Mouse (Mus musculus) lung, embryonic 14.5 days (tissue): ENCODE results near the gene Plscr2. TPM values are rescaled to one million over a fixed set of nuclear protein-coding genes. Genes with fewer than 3 reads are reported as not detected.

ENCODE experiments used
- ATAC-seq: fragments of 200-750 bp; cut with Nextera tagmentation; 2 replicates; pipeline ENCODE4 v1.8.0; 2017; ENCODE audit warnings: mild to moderate bottlenecking, moderate TSS enrichment, moderate library complexity; ENCODE audit not compliant: insufficient read depth
- DNase-seq: peaks from one replicate; pipeline ENCODE4 v3.0.0-alpha.2; 2015
- H3K27ac ChIP-seq: fragments of 300-500 bp; sonication (generic); 2 replicates; pipeline ENCODE4 v1.5.1; 2014; ENCODE audit warnings: low read depth, mild to moderate bottlenecking, moderate library complexity
- H3K27me3 ChIP-seq: fragments of 300-500 bp; sonication (generic); 2 replicates; pipeline ENCODE4 v1.6.1; 2014; ENCODE audit warnings: low read length, control low read depth; ENCODE audit not compliant: insufficient read depth
- H3K36me3 ChIP-seq: fragments of 300-500 bp; sonication (generic); 2 replicates; pipeline ENCODE4 v1.6.1; 2014; ENCODE audit warnings: control low read depth; ENCODE audit not compliant: insufficient read depth
- H3K4me1 ChIP-seq: fragments of 300-500 bp; sonication (generic); 2 replicates; pipeline ENCODE4 v1.6.1; 2014; ENCODE audit warnings: antibody characterized with exemption, control low read depth; ENCODE audit not compliant: insufficient read depth
- H3K4me2 ChIP-seq: fragments of 300-500 bp; sonication (generic); 2 replicates; pipeline ENCODE4 v1.6.1; 2014; ENCODE audit warnings: mild to moderate bottlenecking
- H3K4me3 ChIP-seq: fragments of 300-500 bp; sonication (generic); 2 replicates; pipeline ENCODE4 v1.5.1; 2014; ENCODE audit warnings: low read depth, low read length
- H3K9ac ChIP-seq: fragments of 300-500 bp; sonication (generic); 2 replicates; pipeline ENCODE4 v1.6.1; 2014
- H3K9me3 ChIP-seq: fragments of 300-500 bp; sonication (generic); 2 replicates; pipeline ENCODE4 v1.6.1; 2016; ENCODE audit warnings: low read depth, low read length, control low read depth
- CTCF ChIP-seq: IDR thresholded peaks from 2 replicates; pipeline ENCODE4 v1.5.1; 2016; ENCODE audit warnings: antibody characterized with exemption, low read depth
- WGBS: fragments of 180-500 bp; shearing (Covaris S2); extraction: QIAGEN DNeasy Blood & Tissue Kit; methylation state at CpG from one replicate; pipeline ENCODE4 v1.1.7; 2014; 5-methylcytosine and 5-hydroxymethylcytosine counted together
- microRNA-seq: library from miRNA; unstranded; fragments of <30 nt; microRNA quantifications from one replicate; pipeline ENCODE4, GENCODE M21; 2016; ENCODE audit warnings: borderline number of aligned reads
- polyA plus RNA-seq: library from polyadenylated mRNA; unstranded; fragments of >200 nt; fragmentation: Nextera tagmentation; extraction: Ambion mirVana; gene quantifications from 2 replicates; pipeline ENCODE4 v1.2.1, GENCODE M21; 2014

The Plscr2 gene
- polyA plus RNA-seq, 1 experiment from 2014 or later, result 2.0 TPM

DNA sequence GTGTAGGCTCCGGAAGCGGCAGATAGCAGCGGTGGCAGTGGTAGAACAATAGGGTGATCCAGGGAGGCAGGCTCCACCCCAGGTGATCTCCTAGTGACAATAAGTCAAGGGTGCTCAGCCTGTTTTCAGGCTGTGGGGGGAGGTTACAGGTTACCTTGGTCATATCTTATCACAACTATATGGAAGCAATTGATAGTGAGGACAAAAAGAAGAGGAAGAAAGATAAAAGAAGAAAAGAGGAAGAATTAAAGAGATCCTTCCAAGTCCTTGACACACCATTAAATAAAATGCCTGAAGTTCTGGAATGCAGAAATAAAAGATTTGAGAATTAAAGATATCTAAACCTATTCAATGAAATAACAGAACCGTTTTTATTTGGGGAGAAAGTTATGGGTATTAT, 51.4 kb downstream of the Plscr2 start:
- ATAC-seq (no peak), DNase-seq (no peak)
- H3K27me3 ChIP-seq, result no peaks in the 10 kb centered on the region
- no peaks in the 10 kb centered on the region for H3K36me3 ChIP-seq
- H3K4me2 ChIP-seq, result no peak overlapping the region
- no peak overlapping the region for H3K9ac ChIP-seq
- H3K9me3 ChIP-seq, result no peaks in the 10 kb centered on the region
- WGBS, result 85% methylated on average over 4 of the region's 4 CpGs
- no peaks in the 10 kb centered on the region for H3K4me1 ChIP-seq
- no peak overlapping the region for H3K27ac ChIP-seq
- H3K4me3 ChIP-seq, result no peak overlapping the region
- TF ChIP-seq CTCF, result no peak

DNA sequence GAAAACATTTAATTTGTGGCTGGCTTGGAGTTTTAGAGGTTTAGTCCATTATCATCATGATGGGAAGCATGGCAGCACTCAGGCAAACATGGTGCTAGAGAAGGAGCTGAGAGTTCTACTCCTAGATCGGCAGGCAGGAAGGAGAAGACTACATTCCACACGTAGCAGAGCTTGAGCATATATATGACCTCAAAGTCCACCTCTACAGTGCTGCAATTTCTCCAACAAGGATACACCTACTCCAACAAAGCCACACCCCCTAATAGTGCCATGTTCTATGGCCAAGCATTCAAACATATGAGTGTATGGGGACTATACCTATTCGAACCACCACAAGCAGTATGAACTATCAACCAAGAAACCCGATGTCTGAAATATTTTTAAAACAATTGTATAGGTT, 56.0 kb downstream of the Plscr2 start:
- no peak for TF ChIP-seq CTCF
- no peak overlapping the region for H3K4me2 ChIP-seq
- H3K36me3 ChIP-seq, result no peaks in the 10 kb centered on the region
- no peaks in the 10 kb centered on the region for H3K27me3 ChIP-seq
- 83% methylated on average over 4 of the region's 4 CpGs for WGBS
- H3K9ac ChIP-seq, result no peak overlapping the region
- H3K9me3 ChIP-seq, result no peaks in the 10 kb centered on the region
- H3K27ac ChIP-seq, result no peak overlapping the region
- no peak overlapping the region for H3K4me3 ChIP-seq
- DNase-seq (no peak), ATAC-seq (no peak)
- H3K4me1 ChIP-seq, result no peaks in the 10 kb centered on the region

DNA sequence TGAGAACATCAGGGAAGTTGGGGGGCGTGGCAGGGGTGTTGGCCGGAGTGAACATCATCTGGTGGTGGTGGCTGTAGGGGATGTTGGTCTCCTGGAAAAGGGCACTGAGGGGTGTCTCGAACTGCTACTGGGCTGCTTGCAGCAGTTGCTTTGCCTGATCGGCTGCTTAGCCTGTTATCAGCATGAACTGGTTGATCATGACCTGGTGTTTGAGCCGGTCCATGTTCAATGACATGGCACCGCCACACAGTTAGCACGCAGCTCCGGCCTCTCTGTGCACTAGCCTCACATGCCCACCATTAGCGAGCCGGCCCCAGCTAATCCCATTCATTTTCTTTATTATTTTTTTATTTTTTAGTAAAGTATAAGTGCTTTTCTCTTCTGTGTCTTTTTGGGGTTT, 59.4 kb downstream of the Plscr2 start:
- Histone ChIP-seq H3K36me3 (no peaks in the 10 kb centered on the region), H3K27ac (no peak overlapping the region), H3K4me1 (no peaks in the 10 kb centered on the region), H3K9ac (no peak overlapping the region), H3K9me3 (no peaks in the 10 kb centered on the region), H3K4me3 (no peak overlapping the region), H3K27me3 (no peaks in the 10 kb centered on the region), H3K4me2 (no peak overlapping the region)
- TF ChIP-seq CTCF, result no peak
- 91% methylated on average over 10 of the region's 10 CpGs for WGBS
- no peak for DNase-seq
- no peak for ATAC-seq

GRCm38 (mm10) chr9:92335277-92335818, 59.9 kb downstream of the Plscr2 start:
- no peak for TF ChIP-seq CTCF
- H3K27me3 ChIP-seq, result no peaks in the 10 kb centered on the region
- H3K9me3 ChIP-seq, result no peaks in the 10 kb centered on the region
- 79% methylated on average over 6 of the region's 6 CpGs for WGBS
- no peaks in the 10 kb centered on the region for H3K4me1 ChIP-seq
- no peak overlapping the region for H3K27ac ChIP-seq
- H3K36me3 ChIP-seq, result no peaks in the 10 kb centered on the region
- no peak overlapping the region for H3K9ac ChIP-seq
- DNase-seq (no peak), ATAC-seq (no peak)
- H3K4me3 ChIP-seq, result no peak overlapping the region
- no peak overlapping the region for H3K4me2 ChIP-seq

DNA sequence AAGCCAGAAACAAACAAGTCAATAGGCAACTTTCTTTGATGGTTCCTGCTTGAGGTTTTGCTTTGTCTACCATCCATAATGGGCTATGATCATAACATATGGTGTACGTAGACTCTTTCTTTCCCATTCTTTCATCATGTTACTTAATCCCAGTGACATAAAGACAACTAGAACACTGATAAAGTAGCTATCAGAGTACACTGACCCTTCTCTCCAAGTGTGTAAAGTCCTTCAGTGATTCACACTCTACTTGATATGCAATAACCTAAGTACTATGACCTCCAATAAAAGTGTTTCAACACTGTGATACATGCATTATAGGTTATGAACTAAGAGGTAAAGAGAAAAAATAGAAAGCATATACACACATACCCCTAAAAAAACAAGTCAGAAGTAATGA, 61.7 kb downstream of the Plscr2 start:
- no peak for ATAC-seq
- 95% methylated on average over 1 of the region's 1 CpGs for WGBS

GRCm38 (mm10) chr9:92337661-92338060, 62.3 kb downstream of the Plscr2 start:
- Histone ChIP-seq H3K27ac (no peak overlapping the region), H3K4me2 (no peak overlapping the region), H3K9me3 (no peaks in the 10 kb centered on the region), H3K9ac (no peak overlapping the region), H3K4me1 (no peaks in the 10 kb centered on the region), H3K27me3 (no peaks in the 10 kb centered on the region), H3K36me3 (no peaks in the 10 kb centered on the region), H3K4me3 (no peak overlapping the region)
- no peak for TF ChIP-seq CTCF
- ATAC-seq (no peak), DNase-seq (no peak)
- WGBS, result 71% methylated on average over 3 of the region's 3 CpGs

More for the DNA sequence above, 61.7 kb downstream of the Plscr2 start:
- no peak for TF ChIP-seq CTCF
- no peak overlapping the region for H3K9ac ChIP-seq
- H3K4me2 ChIP-seq, result no peak overlapping the region
- H3K27ac ChIP-seq, result no peak overlapping the region
- H3K4me1 ChIP-seq, result no peaks in the 10 kb centered on the region
- H3K4me3 ChIP-seq, result no peak overlapping the region
- no peaks in the 10 kb centered on the region for H3K27me3 ChIP-seq
- H3K9me3 ChIP-seq, result no peaks in the 10 kb centered on the region
- H3K36me3 ChIP-seq, result no peaks in the 10 kb centered on the region
- no peak for DNase-seq

GRCm38 (mm10) chr9:92338954-92339353, 63.6 kb downstream of the Plscr2 start:
- Histone ChIP-seq H3K27ac (no peak overlapping the region), H3K9me3 (no peaks in the 10 kb centered on the region), H3K4me3 (no peak overlapping the region), H3K9ac (no peak overlapping the region), H3K27me3 (no peaks in the 10 kb centered on the region), H3K4me1 (no peaks in the 10 kb centered on the region), H3K4me2 (no peak overlapping the region), H3K36me3 (no peaks in the 10 kb centered on the region)
- WGBS, result 43% methylated on average over 1 of the region's 1 CpGs
- DNase-seq (no peak), ATAC-seq (no peak)
- TF ChIP-seq CTCF, result no peak

Small RNAs within 50 kb of the gene (microRNA-seq; reads per million reads assigned to microRNA genes)
- not detected for gene Mir6386

Other genes starting within 250 kb of the Plscr2 start
- not detected in 2 replicates for gene Plscr5, start 82.7 kb upstream of the Plscr2 start, polyA plus RNA-seq
- gene Plscr1, start 25.9 kb upstream of the Plscr2 start, polyA plus RNA-seq, result 28.7 and 29.5 TPM in 2 replicates
- not detected in 2 replicates for gene 1700057G04Rik, start 33.8 kb downstream of the Plscr2 start, polyA plus RNA-seq
- 16.0 and 16.9 TPM in 2 replicates for gene Plscr4, start 181.8 kb downstream of the Plscr2 start, polyA plus RNA-seq